Mouse (Mus musculus): ENCODE measurements around the gene Coq4.

Gene Coq4

GRCm38 (mm10) chr2:29792772-29793487, 5.6 kb downstream of the Coq4 start:
- no peak for DNase-seq (ENCODE audit: low spot score)

GRCm38 (mm10) chr2:29802075-29802826, 15.0 kb downstream of the Coq4 start, which contains the start of gene Slc27a4:
Slc27a4 (plus strand) TSS chr2:29802634.
- DNase-seq (ENCODE audit: low spot score), result peak; percentile 85

- peak; percentile 13 for DNase-seq (ENCODE audit: low spot score)
These were observed 15.5 kb downstream of the Coq4 start for GRCm38 (mm10) chr2:29802827-29803201.

GRCm38 (mm10) chr2:29803400-29803831, 16.1 kb downstream of the Coq4 start:
- peak; percentile 47 for DNase-seq (ENCODE audit: low spot score)

GRCm38 (mm10) chr2:29815678-29816371, 28.5 kb downstream of the Coq4 start:
- no peak for DNase-seq (ENCODE audit: low spot score)

GRCm38 (mm10) chr2:29817426-29818232, 30.3 kb downstream of the Coq4 start:
- peak; percentile 82 for DNase-seq (ENCODE audit: low spot score)

GRCm38 (mm10) chr2:29819363-29819762, 32.1 kb downstream of the Coq4 start:
- no peak for DNase-seq (ENCODE audit: low spot score)

GRCm38 (mm10) chr2:29820025-29820817, 32.9 kb downstream of the Coq4 start, which contains the start of gene Urm1:
Urm1 (plus strand) TSS chr2:29820075.
- peak; percentile 27 for DNase-seq (ENCODE audit: low spot score)

GRCm38 (mm10) chr2:29826318-29826925, 39.1 kb downstream of the Coq4 start:
- DNase-seq (ENCODE audit: low spot score), result no peak

GRCm38 (mm10) chr2:29826926-29827708, 39.8 kb downstream of the Coq4 start:
- DNase-seq (ENCODE audit: low spot score), result peak; percentile 97

GRCm38 (mm10) chr2:29827709-29828024, 40.4 kb downstream of the Coq4 start:
- no peak for DNase-seq (ENCODE audit: low spot score)

GRCm38 (mm10) chr2:29831106-29831505, 43.8 kb downstream of the Coq4 start:
- no peak for DNase-seq (ENCODE audit: low spot score)

- no peak for DNase-seq (ENCODE audit: low spot score)
These were observed 46.5 kb downstream of the Coq4 start for GRCm38 (mm10) chr2:29833796-29834195.

- DNase-seq (ENCODE audit: low spot score), result no peak
These were observed 48.2 kb downstream of the Coq4 start for GRCm38 (mm10) chr2:29835391-29835899.

GRCm38 (mm10) chr2:29839460-29839859, 52.2 kb downstream of the Coq4 start:
- DNase-seq (ENCODE audit: low spot score), result no peak

- no peak for DNase-seq (ENCODE audit: low spot score)
These were observed 56.2 kb downstream of the Coq4 start for GRCm38 (mm10) chr2:29843231-29844105.

GRCm38 (mm10) chr2:29844115-29844514, 56.8 kb downstream of the Coq4 start:
- DNase-seq (ENCODE audit: low spot score), result no peak

GRCm38 (mm10) chr2:29844661-29845060, 57.4 kb downstream of the Coq4 start:
- DNase-seq (ENCODE audit: low spot score), result no peak

- DNase-seq (ENCODE audit: low spot score), result no peak
These were observed 58.3 kb downstream of the Coq4 start for GRCm38 (mm10) chr2:29845636-29846035.

All from adipocyte (in vitro differentiated cells).